Mouse (Mus musculus) spleen, adult 2 months (tissue): Measurements from ENCODE around the gene Gm28043. TPM values are rescaled to one million over a fixed set of nuclear protein-coding genes. Genes with fewer than 3 reads are reported as not detected.

Experiments used
- DNase-seq, 2 experiments: peaks; one replicate each; pipeline versions ENCODE4 v3.0.0 to v3.0.0-alpha.2; 2012 to 2021; ENCODE audit warnings: low spot score in 2 of 2, low read depth in 1 of 2
- H3K27ac ChIP-seq: fragments of 200-500 bp; 2 replicates; pipeline ENCODE4 v1.5.1; 2012; ENCODE audit warnings: low read length, inconsistent platforms; ENCODE audit not compliant: insufficient read depth
- H3K27me3 ChIP-seq: fragments of 200-500 bp; 2 replicates; pipeline ENCODE4 v1.6.1; 2012; ENCODE audit warnings: mild to moderate bottlenecking, moderate library complexity, low read length, inconsistent platforms; ENCODE audit not compliant: control insufficient read depth, insufficient read depth
- H3K36me3 ChIP-seq: fragments of 200-500 bp; 2 replicates; pipeline ENCODE4 v1.6.1; 2012; ENCODE audit warnings: mild to moderate bottlenecking, low read length, inconsistent platforms; ENCODE audit not compliant: control insufficient read depth, insufficient read depth
- H3K4me1 ChIP-seq: fragments of 200-500 bp; 2 replicates; pipeline ENCODE4 v1.6.1; 2011; ENCODE audit warnings: inconsistent platforms; ENCODE audit not compliant: control insufficient read depth, insufficient read depth, insufficient read length
- H3K4me3 ChIP-seq: fragments of 200-500 bp; 2 replicates; pipeline ENCODE4 v1.5.1; 2011; ENCODE audit warnings: mild to moderate bottlenecking, inconsistent platforms; ENCODE audit not compliant: insufficient read depth, insufficient read length; ENCODE audit errors: extremely low read depth
- CTCF ChIP-seq: fragments of 200-500 bp; IDR thresholded peaks from 2 replicates; pipeline ENCODE4 v1.5.1; 2011; ENCODE audit warnings: mild to moderate bottlenecking, inconsistent platforms; ENCODE audit not compliant: insufficient read depth, insufficient read length, insufficient replicate concordance; ENCODE audit errors: extremely low read depth
- POLR2A ChIP-seq: fragments of 200-500 bp; IDR thresholded peaks from 2 replicates; pipeline ENCODE4 v1.6.1; 2011; ENCODE audit warnings: low read depth, low read length, inconsistent platforms
- WGBS: fragments of 180-500 bp; shearing (Covaris S2); methylation state at CpG from one replicate; pipeline ENCODE4 v1.1.7; 2018; 5-methylcytosine and 5-hydroxymethylcytosine counted together
- polyA plus RNA-seq: library from polyadenylated mRNA; depleted of rRNA; stranded (reverse); fragments of >200 nt; gene quantifications from 2 replicates; pipeline ENCODE4 v1.2.3, GENCODE M21; 2012

The Gm28043 gene
- polyA plus RNA-seq, 1 experiment, result 1.3 TPM

DNA sequence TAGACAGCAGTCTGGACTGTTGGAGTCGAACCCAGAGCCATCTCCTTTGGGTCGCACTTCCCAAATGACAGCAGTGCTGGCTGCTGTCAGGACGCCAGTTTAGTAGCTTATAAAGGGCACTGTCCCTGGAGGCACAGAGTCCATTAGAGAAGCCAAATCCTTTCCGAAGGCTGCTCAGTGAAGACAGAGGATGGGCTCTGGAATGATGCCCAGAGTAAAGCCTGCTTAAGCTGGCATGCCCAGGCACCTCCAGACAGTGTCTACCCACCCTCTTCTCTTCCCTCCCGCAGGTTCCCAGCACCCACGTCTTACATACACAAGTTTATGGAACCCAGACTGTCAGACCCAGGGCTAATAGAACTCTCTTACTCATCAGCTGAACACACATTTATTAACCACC, 109.9 kb downstream of the Gm28043 start:
- H3K36me3 ChIP-seq, result no peaks in the 10 kb centered on the region
- no peak for TF ChIP-seq POLR2A
- no peak for TF ChIP-seq CTCF
- no peak for DNase-seq
- 86% methylated on average over 6 of the region's 6 CpGs for whole genome bisulfite sequencing
- no peak overlapping the region for H3K27ac ChIP-seq
- no peaks in the 10 kb centered on the region for H3K27me3 ChIP-seq
- H3K4me1 ChIP-seq, result peaks cover 9% of the 10 kb centered on the region
- H3K4me3 ChIP-seq, result no peak overlapping the region

DNA sequence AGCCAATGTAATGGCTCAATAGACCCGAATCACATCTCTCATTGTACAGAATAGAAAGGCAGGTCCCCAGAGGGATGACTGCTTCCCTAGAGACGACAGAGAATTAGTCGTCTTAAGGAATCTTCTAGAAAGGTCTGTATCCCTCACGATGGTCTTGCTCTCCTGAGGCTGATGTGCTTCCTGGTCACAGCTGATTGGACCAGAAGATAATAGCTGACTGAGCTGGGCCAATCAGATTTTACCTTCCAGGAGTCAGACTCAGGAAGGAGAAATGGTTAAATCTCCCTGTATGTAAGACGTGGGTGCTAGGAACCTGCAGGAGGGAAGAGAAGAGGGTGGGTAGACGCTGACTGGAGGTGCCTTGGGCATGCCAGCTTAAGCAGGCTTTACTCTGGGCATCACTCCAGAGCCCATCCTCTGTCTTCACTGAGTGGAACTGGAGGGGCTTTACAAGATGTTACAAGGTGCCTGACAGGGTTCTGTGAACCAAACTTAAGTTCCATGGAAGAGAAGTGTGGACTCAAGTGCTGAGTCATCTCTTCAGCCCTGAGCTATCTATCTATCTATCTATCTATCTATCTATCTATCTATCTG, 110.4 kb downstream of the Gm28043 start:
- TF ChIP-seq CTCF (no peak), POLR2A (no peak)
- WGBS, result 53% methylated on average over 6 of the region's 6 CpGs
- Histone ChIP-seq H3K4me3 (no peak overlapping the region), H3K4me1 (peaks cover 4% of the 10 kb centered on the region; the same call in 1 of the 2 replicates), H3K27ac (no peak overlapping the region), H3K36me3 (no peaks in the 10 kb centered on the region), H3K27me3 (no peaks in the 10 kb centered on the region)
- no peak for DNase-seq

DNA sequence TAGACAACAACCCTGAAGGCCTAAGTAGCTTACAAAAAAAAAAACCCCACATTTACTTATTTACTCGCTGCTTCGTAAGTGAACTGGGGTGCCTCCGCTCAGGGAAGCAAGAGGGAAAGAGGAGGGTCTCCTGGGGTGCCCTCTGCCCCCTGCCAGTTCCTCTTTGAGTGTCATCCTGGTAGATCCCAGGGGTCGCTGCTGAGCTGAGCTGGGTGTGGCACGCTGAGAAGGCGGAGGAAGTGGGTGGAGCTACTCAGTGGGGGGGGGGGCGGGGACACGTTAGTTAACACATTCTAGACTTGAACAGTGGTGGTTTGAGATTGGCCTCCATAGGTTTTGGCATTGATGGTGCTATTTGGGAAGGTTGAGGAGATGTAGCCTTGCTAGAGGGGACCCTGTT, 113.4 kb downstream of the Gm28043 start:
- Histone ChIP-seq H3K4me3 (no peak overlapping the region), H3K27me3 (no peaks in the 10 kb centered on the region), H3K36me3 (no peaks in the 10 kb centered on the region), H3K27ac (no peak overlapping the region), H3K4me1 (no peaks in the 10 kb centered on the region)
- TF ChIP-seq CTCF, result no peak
- no peak for TF ChIP-seq POLR2A
- 44% methylated on average over 8 of the region's 8 CpGs for WGBS
- peak in 1 of 2 experiments; percentile 30 for DNase-seq

GRCm38 (mm10) chr17:29730510-29731265, 116.0 kb downstream of the Gm28043 start:
- H3K4me1 ChIP-seq, result no peaks in the 10 kb centered on the region
- no peaks in the 10 kb centered on the region for H3K27me3 ChIP-seq
- H3K4me3 ChIP-seq, result no peak overlapping the region
- H3K27ac ChIP-seq, result no peak overlapping the region
- no peaks in the 10 kb centered on the region for H3K36me3 ChIP-seq
- no peak for TF ChIP-seq POLR2A
- TF ChIP-seq CTCF, result no peak
- no peak for DNase-seq
- 74% methylated on average over 13 of the region's 13 CpGs for WGBS

DNA sequence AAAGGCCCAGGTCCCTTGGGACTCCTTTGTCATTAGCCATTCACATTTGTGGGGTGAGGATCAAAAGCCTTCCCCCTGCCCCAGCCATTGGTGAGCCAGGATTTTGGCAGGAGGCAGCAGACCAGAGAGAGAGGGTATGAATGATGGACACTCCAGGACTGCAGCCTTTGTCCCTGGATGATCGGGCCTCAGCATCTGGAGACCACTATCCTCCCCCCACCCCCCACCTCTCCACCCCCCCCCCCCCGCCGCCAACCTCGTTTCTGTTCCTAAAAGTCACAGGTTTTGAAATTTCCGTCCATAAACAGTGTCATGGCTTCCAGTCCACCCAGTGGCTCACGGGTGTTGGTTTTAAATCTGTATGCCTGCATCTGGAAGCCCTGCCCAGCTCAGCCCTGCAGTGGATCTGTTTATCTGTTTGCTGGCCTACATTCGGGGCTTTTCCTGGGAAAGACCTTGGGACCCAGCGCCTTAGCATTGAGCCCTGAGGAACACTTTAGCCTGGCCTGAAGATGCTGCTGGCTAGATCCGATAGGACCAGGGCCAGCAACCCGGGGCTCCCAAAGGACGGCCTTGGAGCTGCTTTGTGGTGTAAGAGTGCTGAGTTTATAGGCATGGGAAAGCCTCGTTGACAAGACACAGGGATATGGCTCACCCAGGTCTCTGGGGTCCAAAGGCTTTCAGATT, 116.7 kb downstream of the Gm28043 start:
- 78% methylated on average over 12 of the region's 12 CpGs for WGBS
- Histone ChIP-seq H3K36me3 (no peaks in the 10 kb centered on the region), H3K4me3 (no peak overlapping the region), H3K4me1 (no peaks in the 10 kb centered on the region), H3K27me3 (no peaks in the 10 kb centered on the region), H3K27ac (no peak overlapping the region)
- no peak for TF ChIP-seq CTCF
- no peak for TF ChIP-seq POLR2A
- no peak for DNase-seq

GRCm38 (mm10) chr17:29731953-29732325, 117.3 kb downstream of the Gm28043 start:
- H3K4me3 ChIP-seq, result no peak overlapping the region
- no peaks in the 10 kb centered on the region for H3K4me1 ChIP-seq
- no peak for DNase-seq
- H3K36me3 ChIP-seq, result no peaks in the 10 kb centered on the region
- 87% methylated on average over 6 of the region's 6 CpGs for WGBS
- TF ChIP-seq POLR2A (no peak), CTCF (no peak)
- no peak overlapping the region for H3K27ac ChIP-seq
- H3K27me3 ChIP-seq, result no peaks in the 10 kb centered on the region

DNA sequence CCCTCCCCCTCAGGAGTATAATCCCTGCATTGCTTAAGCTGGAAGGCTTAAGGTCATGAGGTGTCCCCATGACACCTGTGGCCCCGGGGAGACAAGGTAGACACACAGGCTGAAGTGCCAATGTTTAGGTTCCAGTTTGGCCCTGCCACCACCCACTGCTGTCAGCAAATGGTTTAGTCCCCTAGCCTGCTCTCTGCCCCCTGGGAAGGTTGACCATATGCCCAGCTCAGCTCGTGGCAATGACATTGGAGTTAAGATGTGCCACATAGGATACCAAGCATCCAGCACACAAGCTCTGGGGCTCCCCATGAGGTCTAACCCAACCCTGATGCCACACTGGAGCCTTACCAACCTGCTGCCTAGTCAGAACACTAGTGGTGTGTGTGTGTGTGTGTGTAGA, 117.8 kb downstream of the Gm28043 start:
- Histone ChIP-seq H3K27me3 (no peaks in the 10 kb centered on the region), H3K4me1 (no peaks in the 10 kb centered on the region), H3K4me3 (no peak overlapping the region), H3K27ac (no peak overlapping the region), H3K36me3 (no peaks in the 10 kb centered on the region)
- DNase-seq, result no peak
- 84% methylated on average over 2 of the region's 2 CpGs for WGBS
- no peak for TF ChIP-seq CTCF
- no peak for TF ChIP-seq POLR2A
